Mouse (Mus musculus) megakaryocyte, embryonic 14.5 days (primary cell): ENCODE measurements around the gene Gm44965.

Source experiments
- FLI1 ChIP-seq: IDR thresholded peaks from 2 replicates; pipeline ENCODE4 v1.6.1; 2012; ENCODE audit warnings: low read length, inconsistent platforms, mixed read lengths
- GATA1 ChIP-seq: IDR thresholded peaks from 3 replicates; pipeline ENCODE4 v1.6.1; 2012; ENCODE audit warnings: mixed read lengths, low read length, inconsistent platforms, borderline replicate concordance

DNA sequence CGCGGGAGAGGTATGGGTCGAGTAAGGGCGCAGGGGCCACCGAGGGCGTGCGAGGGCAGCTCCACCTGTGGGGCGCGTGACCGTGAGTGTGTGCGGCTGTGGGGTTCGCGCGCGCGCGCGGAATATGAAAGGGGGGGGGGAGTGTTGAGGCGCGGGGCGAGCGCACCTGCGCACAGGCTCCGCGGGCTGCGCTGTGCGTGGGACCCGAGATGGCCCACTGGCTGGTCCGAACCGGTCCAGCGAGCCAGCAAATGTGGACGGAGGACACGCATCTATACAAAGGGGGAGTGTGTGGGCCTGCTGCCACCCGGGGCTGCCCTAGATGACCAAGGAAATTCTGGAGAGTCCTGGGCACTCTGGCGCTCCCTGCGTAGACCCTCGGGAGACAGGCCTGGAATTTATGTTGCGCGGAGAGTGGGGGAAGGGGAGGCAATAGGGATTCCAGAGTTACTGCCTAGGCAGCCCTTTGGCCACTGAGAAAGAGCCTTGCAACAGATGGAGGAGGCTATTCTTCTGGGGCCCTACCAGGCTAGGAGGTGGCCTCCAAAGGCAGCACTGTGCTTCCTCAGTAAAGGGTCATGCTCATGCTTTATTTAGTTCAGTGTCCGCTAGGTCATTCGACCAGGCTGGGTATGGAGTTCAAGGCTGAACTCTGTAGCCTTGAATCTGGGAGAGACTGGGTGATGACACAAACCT lies 450 bp downstream of the Gm44965 start:
- TF ChIP-seq GATA1, result no peak
- TF ChIP-seq FLI1, result no peak
